Mouse (Mus musculus) gastrocnemius, postnatal 36 days (tissue): ENCODE measurements around the gene Supt6. TPM values are rescaled to one million over a fixed set of nuclear protein-coding genes. Genes with fewer than 3 reads are reported as not detected.
"Not testable (repeated sequence)": the region's sequence is repeated elsewhere in the genome, so short reads cannot be mapped to it uniquely, and the experiment has no call there.

ENCODE experiments used
- DNase-seq, 2 experiments: peaks; one replicate each; pipeline ENCODE4 v3.0.0; 2022
- intact Hi-C: fragments of 180-260 bp; cut with DNase I; formaldehyde crosslinking; loops from one replicate; pipeline ENCODE4 v1.15.1; 2025
- long read RNA-seq, 2 experiments: library from polyadenylated mRNA; stranded (forward); transcript quantifications; one replicate each; pipeline ENCODE4 v2.0.0; 2021
- total RNA-seq, 2 experiments: library from RNA; stranded (reverse); gene quantifications; 2 replicates each; pipeline ENCODE4 v1.2.3; 2021

The Supt6 gene
- total RNA-seq: 10 to 100 TPM; 21.9 to 23.1 TPM
- long read RNA-seq, experiment 1, full-length matches to known transcripts: 1 of 6 reads
- long read RNA-seq, experiment 1, partial matches to known transcripts: 2 of 6 reads
- long read RNA-seq, experiment 1, other reads (novel, unspliced or antisense): 3 of 6 reads
- long read RNA-seq, experiment 2, partial matches to known transcripts: 6 of 13 reads
- long read RNA-seq, experiment 2, other reads (novel, unspliced or antisense): 7 of 13 reads

GRCm38 (mm10) chr11:78245627-78246317, at the start of gene Supt6, which contains the start of gene Sdf2:
TSS of gene Supt6 (minus strand) at chr11:78245987.
TSS of gene Sdf2 (plus strand) at chr11:78245746.
- intact Hi-C loops: no loop called here
- peak; percentile 84 to 87 for DNase-seq

GRCm38 (mm10) chr11:78294585-78294984, 48.8 kb upstream of the Supt6 start:
- DNase-seq: no peak
- intact Hi-C loops: no loop called here

- DNase-seq: no peak
- intact Hi-C loops: no loop called here
These were observed 44.9 kb upstream of the Supt6 start, which contains the start of gene BC030499 for GRCm38 (mm10) chr11:78290654-78291053. TSS of gene BC030499 (plus strand) at chr11:78290841.

- no peak for DNase-seq
- intact Hi-C loops: no loop called here
These were observed 43.5 kb upstream of the Supt6 start for GRCm38 (mm10) chr11:78289146-78289763.

GRCm38 (mm10) chr11:78279586-78279985, 33.8 kb upstream of the Supt6 start:
- intact Hi-C loops: no loop called here
- DNase-seq: no peak

GRCm38 (mm10) chr11:78278853-78279252, 33.1 kb upstream of the Supt6 start:
- intact Hi-C loops: no loop called here
- no peak for DNase-seq

- DNase-seq, intact Hi-C loops: not testable (repeated sequence)
These were observed 30.4 kb upstream of the Supt6 start for GRCm38 (mm10) chr11:78276169-78276568.

- DNase-seq: no peak
- intact Hi-C loops: no loop called here
These were observed 29.8 kb upstream of the Supt6 start for GRCm38 (mm10) chr11:78275596-78275995.

- DNase-seq: no peak
- intact Hi-C loops: no loop called here
These were observed 26.2 kb upstream of the Supt6 start for GRCm38 (mm10) chr11:78271986-78272385.

- intact Hi-C loops: loop anchor here (2.0 kb wide), 1 partner anchor 79 kb away; no protein-coding TSS in a partner anchor
- DNase-seq: no peak
These were observed 19.8 kb upstream of the Supt6 start for GRCm38 (mm10) chr11:78265571-78265970.

GRCm38 (mm10) chr11:78262550-78262949, 16.8 kb upstream of the Supt6 start:
- intact Hi-C loops: no loop called here
- DNase-seq: peak; percentile 23 to 34

GRCm38 (mm10) chr11:78261380-78262352, 15.9 kb upstream of the Supt6 start, which contains the start of gene 2610507B11Rik:
TSS of gene 2610507B11Rik (plus strand) at chr11:78261752.
- DNase-seq: peak; percentile 86 to 90
- intact Hi-C loops: no loop called here

GRCm38 (mm10) chr11:78260489-78261258, 14.9 kb upstream of the Supt6 start:
- intact Hi-C loops: no loop called here
- no peak for DNase-seq

- DNase-seq: no peak
- intact Hi-C loops: no loop called here
These were observed 10.8 kb upstream of the Supt6 start for GRCm38 (mm10) chr11:78256618-78257017.

- DNase-seq: no peak
- intact Hi-C loops: no loop called here
These were observed 1.9 kb upstream of the Supt6 start for GRCm38 (mm10) chr11:78247727-78248140.

- DNase-seq: no peak
- intact Hi-C loops: no loop called here
These were observed 1.2 kb upstream of the Supt6 start for GRCm38 (mm10) chr11:78247012-78247348.

- intact Hi-C loops: no loop called here
- no peak for DNase-seq
These were observed 678 bp upstream of the Supt6 start for GRCm38 (mm10) chr11:78246318-78247011.

GRCm38 (mm10) chr11:78245261-78245626, 543 bp downstream of the Supt6 start:
- DNase-seq: no peak
- intact Hi-C loops: no loop called here
